Mouse (Mus musculus): ENCODE data around the gene Foxf2.

Foxf2 gene

DNA sequence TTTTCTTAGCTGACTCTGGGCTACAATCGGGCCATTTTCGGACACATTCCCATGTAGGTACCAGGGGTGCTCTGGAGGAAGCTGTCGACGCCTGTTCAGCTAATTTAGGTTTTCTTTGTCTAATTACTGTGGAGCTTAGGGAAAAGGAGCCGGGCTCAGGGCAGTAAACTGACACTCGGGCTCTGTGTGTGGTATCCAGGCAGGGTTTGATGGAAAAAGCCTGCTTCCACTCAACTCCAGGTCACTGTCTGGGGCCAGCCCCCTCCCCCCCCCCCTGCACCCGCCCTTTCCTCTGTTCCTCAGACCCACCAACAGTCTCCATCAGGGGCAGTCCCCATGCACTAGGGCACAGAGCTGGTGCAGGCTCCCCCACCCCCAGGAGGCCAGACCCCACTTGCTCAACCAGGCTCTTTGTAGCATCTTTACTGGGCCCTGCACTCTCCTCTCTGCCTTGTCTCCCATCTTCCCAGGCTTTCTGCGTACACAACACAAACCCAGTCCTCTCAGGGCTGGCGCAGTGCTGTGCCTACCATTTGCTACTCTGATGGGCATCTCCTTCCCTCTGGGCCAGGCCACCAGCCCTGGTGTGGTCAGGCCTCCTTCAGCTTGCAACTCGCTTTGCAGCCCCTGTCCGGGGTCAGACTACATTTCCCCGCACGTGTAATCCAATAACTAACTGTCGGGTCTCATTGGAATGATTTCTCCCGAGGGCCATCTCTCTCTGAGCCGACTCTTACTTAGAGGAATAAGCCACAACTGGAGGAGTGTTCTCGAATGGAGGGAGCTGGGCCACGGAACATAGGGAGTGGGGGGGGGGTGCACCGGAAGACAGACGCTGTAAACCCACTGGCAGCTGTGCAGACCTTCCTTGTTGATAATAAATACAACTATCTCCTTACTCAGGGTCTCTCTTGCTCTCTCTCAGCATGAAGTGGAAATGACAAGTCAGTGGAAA, 1.4 kb upstream of the Foxf2 start:
- no peak for ATAC-seq (ENCODE audit: insufficient number of reproducible peaks, low FRiP score, low TSS enrichment)

DNA sequence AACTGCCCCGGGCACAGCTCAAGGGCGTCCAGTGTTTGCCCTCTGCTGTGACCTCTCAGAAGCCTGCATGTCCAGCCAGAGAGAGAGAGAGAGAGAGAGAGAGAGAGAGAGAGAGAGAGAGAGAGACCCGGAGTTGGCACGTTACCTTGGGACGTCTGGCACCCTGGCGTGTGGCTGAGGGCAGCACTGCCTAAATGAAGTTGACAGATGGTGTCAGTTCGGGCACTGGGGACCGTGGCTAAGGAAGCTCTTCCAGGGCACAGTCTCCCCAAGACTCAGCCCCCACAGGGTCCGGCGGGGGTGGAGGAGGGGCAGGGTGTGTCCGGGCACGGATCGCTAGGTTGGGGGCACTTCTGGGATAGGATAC, 667 bp upstream of the Foxf2 start:
- no peak for ATAC-seq (ENCODE audit: insufficient number of reproducible peaks, low FRiP score, low TSS enrichment)

DNA sequence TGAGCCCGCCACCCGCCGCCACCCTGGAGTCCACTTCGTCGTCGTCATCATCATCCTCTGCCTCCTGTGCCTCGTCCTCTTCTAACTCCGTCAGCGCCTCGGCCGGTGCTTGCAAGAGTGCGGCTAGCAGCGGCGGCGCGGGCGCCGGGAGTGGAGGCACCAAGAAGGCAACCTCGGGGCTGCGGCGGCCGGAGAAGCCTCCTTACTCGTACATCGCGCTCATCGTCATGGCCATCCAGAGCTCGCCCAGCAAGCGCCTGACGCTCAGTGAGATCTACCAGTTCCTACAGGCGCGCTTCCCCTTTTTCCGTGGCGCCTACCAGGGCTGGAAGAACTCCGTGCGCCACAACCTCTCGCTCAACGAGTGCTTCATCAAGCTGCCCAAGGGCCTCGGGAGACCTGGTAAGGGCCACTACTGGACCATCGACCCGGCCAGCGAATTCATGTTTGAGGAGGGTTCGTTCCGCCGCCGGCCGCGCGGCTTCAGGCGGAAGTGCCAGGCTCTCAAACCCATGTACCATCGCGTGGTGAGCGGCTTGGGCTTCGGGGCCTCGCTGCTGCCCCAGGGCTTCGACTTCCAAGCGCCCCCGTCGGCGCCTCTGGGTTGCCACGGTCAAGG, 676 bp downstream of the Foxf2 start:
- ATAC-seq (ENCODE audit: insufficient number of reproducible peaks, low FRiP score, low TSS enrichment) = no peak

DNA sequence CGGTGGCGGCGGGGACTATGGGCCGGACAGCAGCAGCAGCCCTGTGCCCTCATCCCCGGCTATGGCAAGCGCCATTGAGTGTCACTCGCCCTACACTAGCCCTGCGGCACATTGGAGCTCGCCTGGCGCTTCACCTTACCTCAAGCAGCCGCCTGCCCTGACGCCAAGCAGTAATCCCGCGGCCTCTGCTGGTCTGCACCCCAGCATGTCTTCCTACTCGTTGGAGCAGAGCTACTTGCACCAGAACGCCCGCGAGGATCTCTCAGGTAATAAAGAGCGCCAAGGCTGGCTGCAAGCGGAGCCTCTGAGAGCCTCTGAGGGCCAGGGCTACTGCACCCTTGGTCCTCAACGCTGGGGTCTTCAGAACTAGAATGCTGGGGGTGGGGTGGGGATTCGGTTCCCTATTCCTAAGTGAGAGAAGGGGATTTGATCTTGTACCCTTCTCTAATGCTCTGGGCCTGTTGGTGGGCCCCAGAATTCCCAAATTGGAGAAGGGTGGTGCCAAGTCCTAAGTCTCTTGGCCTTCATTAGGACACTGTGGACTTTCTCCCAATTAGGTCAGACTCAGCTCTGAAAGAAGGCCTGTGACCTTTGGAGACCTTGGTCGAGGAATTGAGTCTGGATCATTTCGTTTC, 1.5 kb downstream of the Foxf2 start:
- ATAC-seq (ENCODE audit: insufficient number of reproducible peaks, low FRiP score, low TSS enrichment) = no peak

DNA sequence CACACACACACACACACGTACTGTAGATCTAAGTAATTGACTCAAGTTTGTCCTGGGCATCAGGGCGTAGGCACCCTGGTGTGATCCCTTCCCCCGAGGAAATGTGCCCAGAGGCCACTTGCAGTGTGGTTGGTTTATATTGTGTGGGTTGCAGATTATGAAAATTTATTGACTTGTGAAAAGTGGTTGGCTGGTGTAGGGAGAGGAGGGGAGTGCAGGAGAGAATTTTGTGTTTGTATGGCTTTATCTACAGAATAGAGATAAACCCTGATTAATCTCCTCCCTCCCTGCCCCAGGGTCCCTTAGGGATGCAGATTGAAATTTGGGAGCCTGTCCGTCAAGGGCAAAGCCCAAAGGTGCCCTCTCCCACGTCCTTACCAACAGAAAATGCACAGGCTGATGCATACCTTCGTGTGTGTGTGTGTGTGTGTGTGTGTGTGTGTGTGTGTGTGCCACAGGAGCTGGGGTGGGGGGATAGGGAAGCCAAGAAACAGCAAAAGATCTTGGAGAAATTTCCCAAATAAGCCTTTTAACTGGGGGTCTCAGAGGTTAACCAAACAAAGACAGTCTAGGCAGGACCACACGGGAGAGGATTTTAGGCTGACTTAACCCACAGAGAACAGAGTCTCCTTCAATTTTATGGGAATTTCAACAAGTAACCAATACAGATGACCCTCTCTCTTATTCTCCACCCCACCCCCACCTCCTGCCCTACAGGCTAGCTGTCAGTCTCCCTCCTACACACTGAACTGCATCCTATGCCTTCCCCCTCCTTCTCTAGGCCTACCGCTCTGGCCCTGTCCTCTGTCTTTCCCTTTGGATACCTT, 2.5 kb downstream of the Foxf2 start:
- no peak for ATAC-seq (ENCODE audit: insufficient number of reproducible peaks, low FRiP score, low TSS enrichment)

DNA sequence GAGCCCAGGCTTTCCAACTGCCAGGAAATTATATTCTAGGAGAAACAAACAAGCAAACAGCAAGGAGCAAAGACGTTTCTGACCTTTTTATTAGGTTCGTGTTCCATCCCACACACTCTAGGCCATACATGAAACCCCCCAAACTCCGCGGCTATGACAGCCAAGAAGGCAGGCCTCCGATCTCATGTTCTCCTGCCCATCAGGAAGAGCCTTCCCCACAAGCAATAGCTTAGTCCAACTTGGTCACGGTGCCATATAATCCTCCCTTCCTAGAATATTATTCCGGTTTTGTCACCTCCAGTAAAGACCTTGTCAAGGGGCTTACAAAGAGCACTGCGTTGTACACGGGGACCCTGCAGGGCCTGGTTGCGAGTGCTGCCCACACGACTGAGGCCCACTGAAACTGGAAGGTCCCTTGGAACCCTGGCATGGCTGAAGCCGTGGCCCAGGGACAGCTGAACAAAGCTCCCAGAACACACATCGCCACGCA, 3.1 kb downstream of the Foxf2 start:
- ATAC-seq (ENCODE audit: insufficient number of reproducible peaks, low FRiP score, low TSS enrichment) = no peak

DNA sequence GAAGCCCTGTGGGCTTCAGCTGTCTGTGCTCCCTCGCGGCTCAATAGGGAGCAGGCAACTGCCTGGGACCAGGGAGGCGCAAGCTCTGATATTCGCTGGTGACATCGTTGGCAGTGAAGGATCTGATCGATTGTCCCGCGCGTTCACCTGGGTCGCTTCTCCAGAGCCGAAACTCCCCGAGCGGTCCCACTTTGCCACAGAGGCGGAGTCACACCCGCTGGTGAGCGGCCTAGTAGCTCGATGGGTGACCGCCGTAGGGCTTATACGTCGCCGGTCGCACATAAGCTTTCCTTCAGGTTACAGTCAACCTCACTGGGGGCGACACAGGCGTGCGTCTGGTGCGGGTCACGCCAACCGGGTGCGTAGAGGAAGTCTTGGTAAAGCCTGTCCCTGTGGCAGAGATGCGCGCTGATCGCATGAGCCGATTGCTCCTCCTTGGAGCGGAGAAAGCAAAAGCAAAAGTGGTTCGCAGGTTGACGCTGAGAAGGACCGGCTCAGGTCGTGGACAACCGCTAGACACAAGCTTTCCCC, 3.8 kb downstream of the Foxf2 start:
- no peak for ATAC-seq (ENCODE audit: insufficient number of reproducible peaks, low FRiP score, low TSS enrichment)

DNA sequence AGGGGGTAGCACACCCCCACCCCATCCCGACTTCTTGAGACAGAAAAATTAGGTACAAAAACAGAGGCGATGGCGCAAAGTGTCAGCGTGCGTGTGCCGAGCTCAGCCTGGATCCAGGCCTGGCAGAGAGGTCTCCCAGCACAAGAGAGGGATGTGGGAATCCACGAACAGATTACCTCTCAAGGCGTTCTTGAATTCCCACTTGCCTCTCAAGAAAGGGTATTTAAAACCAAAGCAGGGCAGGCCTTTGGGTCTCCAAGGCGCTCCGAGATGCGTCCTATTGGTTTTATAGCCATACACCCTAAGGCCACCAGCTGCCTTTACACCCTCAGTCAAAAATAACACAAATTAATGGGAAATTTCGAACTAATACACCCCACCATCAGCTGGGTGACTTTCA, 4.4 kb downstream of the Foxf2 start:
- ATAC-seq (ENCODE audit: insufficient number of reproducible peaks, low FRiP score, low TSS enrichment) = no peak

DNA sequence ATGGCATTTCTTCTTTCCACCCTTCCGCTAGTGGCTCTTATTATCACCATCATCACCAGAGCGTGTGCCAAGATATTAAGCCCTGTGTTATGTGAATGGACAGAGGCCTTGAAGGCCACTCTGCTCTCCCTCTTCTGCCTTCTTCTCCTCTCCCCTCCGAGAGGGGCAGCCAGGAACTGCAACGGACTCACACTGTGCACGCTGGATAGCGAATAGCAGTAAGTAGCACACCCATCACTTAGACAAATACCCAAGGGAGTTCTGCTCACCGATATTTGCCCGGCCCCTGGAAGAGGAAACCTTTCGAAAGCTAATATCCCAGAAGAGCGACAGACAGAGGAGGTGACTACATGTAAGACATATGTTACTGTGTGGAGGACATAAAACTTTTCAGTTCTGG, 4.9 kb downstream of the Foxf2 start:
- ATAC-seq (ENCODE audit: insufficient number of reproducible peaks, low FRiP score, low TSS enrichment) = no peak

DNA sequence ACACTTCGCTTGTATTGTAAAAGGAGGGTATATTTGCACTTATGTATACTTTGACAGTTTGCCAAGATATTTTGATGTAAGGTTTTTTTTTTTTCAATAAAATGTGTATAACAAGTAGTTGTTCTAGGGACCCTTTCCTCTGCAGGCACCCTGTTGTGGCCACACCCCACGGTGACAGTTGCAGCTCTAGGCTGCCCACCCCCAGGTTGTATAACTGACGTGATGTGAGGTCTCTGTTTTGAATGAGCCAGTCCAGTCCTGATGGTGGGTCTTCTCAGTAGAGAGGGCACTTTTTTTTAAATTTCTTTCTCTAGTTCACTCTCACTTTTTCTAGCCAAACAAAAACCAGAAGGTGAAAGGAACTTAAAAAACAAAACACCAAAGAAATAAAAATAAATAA, 5.7 kb downstream of the Foxf2 start:
- ATAC-seq (ENCODE audit: insufficient number of reproducible peaks, low FRiP score, low TSS enrichment) = no peak

DNA sequence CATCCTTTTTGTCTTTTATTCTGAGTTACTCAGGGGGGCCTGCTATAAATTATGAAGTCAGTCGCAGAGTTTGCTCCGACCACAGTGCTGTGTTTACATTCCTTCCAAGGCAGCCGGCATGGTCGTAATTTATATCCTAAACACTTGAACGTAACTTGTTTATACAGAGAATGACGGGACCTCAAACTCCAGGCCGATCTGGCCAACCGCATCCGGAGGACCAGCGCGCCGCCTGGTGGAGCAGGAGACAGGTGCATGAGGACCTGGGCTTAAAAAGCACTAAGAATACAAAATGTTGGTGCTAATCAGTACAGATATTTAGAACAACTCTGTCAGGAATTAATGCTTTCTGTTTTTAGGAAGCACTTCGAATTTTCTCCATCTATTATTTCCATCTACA, 6.8 kb downstream of the Foxf2 start:
- ATAC-seq (ENCODE audit: insufficient number of reproducible peaks, low FRiP score, low TSS enrichment) = no peak

DNA sequence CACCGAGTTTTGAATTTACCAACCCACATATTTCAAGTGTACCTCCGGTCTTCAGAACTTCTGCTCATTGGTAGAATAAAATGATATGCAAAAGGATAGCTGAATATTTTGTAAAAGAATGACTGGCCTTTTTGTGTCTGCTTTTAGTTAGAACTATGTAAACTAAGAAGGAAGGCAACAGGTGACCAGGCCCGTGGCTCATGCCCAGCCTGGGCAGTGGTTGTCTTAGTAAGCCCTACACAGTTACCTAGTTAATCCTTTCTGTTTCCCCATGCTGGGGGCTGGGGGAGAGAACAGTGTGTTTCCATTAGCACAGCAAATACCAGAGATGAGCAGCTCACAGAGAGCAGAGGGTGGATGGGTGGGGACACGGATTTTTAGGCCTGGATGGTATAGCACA, 7.6 kb downstream of the Foxf2 start:
- no peak for ATAC-seq (ENCODE audit: insufficient number of reproducible peaks, low FRiP score, low TSS enrichment)

DNA sequence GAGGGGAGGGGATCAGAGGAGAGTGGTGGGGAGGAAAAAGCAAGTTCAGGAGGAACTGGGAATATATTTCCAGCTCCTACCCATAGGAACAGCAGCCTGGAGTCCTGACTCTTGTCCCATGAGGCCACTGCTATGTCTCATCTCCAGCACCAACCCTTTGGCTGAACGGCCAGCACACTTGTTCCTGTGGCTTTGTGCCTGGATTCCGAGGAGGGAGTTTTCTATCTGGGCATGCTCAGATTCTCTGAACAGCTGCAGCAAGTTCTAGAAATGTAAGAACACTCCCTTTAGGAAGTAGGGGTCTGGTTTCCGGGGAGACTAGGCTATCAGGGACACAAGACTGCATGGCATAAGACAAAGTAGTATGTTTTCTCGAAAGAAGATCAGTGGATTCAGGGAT, 9.9 kb downstream of the Foxf2 start:
- ATAC-seq (ENCODE audit: insufficient number of reproducible peaks, low FRiP score, low TSS enrichment) = no peak

DNA sequence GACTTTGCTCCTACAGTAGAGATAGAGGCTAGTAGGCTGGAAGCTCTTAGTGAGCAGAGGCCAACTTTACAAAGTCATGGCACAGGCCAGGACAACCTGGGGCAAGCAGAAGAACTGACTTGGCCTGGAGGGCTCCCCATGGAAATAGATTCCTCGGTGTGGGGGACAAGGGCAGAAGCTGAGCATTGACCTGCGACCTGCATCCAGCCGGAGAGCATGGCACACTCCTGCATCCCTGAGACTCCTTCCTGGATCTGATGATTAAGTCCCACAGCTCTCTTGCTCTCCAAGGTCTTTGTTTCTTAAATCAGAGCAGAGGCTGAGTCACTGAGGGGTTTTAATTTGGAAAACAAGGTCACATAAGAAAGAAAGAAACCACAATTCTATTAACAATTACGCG, 15.9 kb downstream of the Foxf2 start:
- no peak for ATAC-seq (ENCODE audit: insufficient number of reproducible peaks, low FRiP score, low TSS enrichment)

DNA sequence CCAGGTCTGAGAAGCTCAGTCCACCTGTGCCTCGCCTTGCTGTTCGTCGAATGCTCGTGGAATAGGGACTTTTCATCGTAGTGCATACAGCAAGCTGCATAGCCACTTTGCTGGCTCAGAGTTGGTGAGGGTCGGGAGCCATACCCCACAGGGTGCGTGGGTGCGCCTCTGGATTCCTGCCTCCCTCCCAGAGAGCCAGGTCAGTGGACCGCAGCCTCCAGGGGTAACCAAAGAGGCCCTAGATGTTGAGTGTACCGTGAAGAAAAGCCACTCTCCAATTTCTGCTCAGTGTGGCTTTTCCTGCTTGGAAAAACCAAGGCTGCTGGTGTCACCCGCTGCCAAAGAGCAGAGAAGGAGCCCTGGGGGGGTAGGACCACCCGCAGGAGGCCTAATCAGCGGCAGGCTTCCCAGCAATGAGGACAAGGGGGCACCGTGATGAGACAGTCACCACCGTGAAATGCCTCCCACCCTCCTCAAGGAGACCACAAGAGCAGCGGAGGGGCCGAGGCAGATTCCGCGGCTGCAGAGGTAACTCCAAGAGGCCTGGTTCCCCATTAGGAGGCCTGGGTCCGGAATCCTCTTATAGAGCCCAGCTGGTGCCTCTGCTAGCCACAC, 26.6 kb downstream of the Foxf2 start:
- ATAC-seq (ENCODE audit: insufficient number of reproducible peaks, low FRiP score, low TSS enrichment) = no peak

DNA sequence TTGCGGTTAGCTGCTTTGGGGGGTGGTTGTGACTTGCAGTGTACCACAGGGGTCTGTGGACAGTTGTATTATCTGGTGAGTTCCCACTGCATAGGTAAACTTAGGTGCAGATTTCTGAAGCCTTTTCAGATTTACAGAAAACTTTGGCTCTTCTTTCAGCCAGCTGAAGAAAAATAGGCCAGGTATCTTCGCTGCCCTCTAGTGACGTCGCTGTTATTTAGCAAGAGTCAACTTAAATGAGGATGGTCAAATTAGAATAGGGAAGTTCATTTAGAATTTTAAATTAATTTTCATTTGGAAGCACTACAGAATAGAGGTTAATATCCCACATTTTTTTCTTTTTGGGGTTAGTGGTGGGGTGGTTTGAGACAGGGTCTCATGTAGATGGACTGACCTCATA, 30.6 kb downstream of the Foxf2 start:
- ATAC-seq (ENCODE audit: insufficient number of reproducible peaks, low FRiP score, low TSS enrichment) = no peak

DNA sequence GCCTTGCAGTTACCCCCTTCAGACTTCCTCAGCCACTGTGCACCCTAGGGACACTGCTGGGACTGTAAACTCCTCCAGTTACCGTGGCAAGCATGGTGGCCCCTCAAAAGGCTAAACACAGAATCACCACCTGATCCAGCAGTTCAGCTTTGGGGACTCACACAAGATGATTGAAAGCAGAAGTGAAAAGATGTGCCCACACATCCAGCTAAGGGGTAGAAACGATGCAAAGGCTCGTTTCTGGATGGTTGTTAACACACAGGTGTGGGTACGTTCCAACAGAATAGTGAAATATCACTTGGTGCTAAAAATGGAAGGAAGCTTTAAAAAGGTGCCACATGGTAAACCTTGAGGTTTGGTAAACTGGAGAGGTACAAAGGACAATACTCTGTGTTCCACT, 32.6 kb downstream of the Foxf2 start:
- no peak for ATAC-seq (ENCODE audit: insufficient number of reproducible peaks, low FRiP score, low TSS enrichment)

DNA sequence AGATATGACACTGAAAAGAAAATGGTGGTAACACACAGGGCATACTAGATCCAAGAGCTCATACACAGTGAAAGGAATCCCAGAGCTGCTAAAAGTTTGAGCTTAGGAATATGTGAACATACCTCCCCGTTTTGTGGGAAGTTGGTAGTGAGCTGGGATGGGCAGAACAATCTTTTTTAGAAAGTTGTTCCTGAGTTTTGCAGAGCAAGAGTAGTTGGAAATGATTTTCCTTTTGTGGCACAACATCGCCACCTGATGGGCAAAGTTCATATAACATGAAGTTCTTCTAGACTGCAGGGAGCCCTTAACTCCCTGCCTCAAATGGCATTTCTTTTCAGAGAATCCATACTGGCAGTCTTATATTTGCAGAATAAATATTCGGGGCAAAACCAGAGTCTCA, 33.3 kb downstream of the Foxf2 start:
- no peak for ATAC-seq (ENCODE audit: insufficient number of reproducible peaks, low FRiP score, low TSS enrichment)

DNA sequence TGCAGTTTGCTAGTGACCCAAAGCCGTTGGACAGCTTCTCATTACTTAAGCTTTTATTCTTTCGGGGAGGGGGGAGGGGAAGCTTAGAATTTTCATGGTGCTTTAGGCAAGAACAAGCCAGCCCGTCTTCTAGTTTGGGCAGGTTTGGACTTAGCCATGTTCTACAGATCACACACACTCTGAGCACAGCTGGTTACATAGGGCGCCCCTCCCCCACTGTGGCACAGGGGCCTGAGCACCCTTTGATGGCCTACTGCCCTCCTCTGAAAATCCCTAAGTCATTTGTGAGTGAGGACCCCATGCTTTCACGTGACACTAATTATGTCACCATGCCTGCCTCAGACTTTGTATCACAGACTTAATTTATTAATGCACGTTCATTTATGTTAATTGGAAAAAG, 35.6 kb downstream of the Foxf2 start:
- ATAC-seq (ENCODE audit: insufficient number of reproducible peaks, low FRiP score, low TSS enrichment) = no peak

DNA sequence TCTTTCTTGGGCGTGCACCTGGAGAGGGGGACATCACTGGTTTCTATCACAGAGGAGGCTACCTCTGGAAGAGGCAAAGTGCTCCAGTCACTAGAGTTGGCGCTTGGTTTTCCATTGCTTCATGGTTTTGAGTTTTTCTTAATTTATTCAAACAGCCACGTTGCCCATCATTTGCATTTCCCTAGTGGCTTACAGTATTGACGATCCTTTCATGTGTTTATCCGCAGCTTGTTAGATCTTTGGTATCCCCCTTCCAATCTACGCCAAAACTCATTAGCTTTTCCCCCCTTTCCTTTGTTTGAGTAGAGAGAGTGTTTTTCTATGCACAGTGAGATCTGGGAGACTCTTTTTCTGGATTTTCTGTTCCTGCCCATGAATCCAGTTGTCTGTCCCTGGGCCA, 39.8 kb downstream of the Foxf2 start:
- no peak for ATAC-seq (ENCODE audit: insufficient number of reproducible peaks, low FRiP score, low TSS enrichment)

Data from cerebellum, adult (tissue).